Mouse (Mus musculus): ENCODE results near the gene Cdkl1.

DNA sequence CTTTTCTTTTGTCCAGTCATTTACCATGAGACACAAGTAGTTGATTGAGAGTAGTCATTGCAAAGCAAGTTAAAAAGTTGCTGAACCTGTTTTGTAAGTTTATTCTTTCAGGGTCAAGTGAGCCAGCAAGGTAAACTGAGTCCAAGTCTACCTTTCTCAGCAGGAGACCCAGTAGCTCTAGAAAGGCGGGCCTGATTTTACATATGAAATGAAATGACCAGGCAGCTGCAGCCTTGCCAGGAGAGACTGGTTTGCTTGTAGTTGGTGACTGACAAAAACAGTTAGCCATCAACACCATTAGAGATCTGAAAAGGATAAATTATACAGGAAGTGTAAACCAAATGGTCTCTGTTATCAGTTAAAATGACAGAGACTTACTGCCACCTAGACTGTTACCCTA is 60.8 kb downstream of the Cdkl1 start:
- no peak for TF ChIP-seq CTCF (IDR thresholded peaks at IDR 0.05; ENCODE audit: borderline replicate concordance, insufficient read depth, low read depth, low read length)
- no peak for TF ChIP-seq POLR2A (IDR thresholded peaks at IDR 0.05; ENCODE audit: borderline replicate concordance, insufficient read depth, low read length)

Measured in cerebellum, adult 2 months (tissue).